Mouse (Mus musculus): ENCODE measurements around the gene Med24. TPM values are rescaled to one million over a fixed set of nuclear protein-coding genes. Genes with fewer than 3 reads are reported as not detected.
A peak's percentile ranks its signal among the peaks of the same experiment; 100 is the strongest.
"Not testable (repeated sequence)": the region's sequence is repeated elsewhere in the genome, so short reads cannot be mapped to it uniquely, and the experiment has no call there.

The Med24 gene
- polyA plus RNA-seq, 1 experiment from 2014 or later, result 40.7 TPM

DNA sequence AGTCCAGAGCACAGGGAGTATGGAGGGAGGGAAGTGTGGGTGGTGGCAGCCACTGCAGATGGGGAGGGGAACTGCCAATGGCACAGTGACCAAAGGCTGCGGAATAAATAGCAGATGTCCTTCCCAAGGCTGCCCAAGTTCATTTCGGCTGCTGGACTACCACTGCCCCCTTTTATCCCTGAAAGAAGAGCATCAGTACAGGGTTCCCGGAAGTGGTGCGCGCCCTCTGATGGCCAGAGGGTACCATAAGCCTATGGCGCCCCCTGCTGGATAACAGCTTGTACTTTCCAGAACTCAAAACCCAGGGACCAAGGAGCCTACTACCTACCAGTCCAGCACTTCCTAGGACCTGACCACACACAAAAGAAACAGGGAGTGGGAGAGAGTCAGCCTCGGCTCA, 56.1 kb downstream of the Med24 start:
- peak; percentile 64; the same call in 1 of the 2 replicates for ATAC-seq (ENCODE audit: low read depth)
- not testable (repeated sequence) for H3K4me1 ChIP-seq (ENCODE audit: control insufficient read depth, insufficient read depth, low read length); H3K9ac ChIP-seq (ENCODE audit: low read depth, low read length); H3K27me3 ChIP-seq (replicated peaks; ENCODE audit: control insufficient read depth, insufficient read depth, low read length); H3K9me3 ChIP-seq (ENCODE audit: control insufficient read depth, low read length); H3K4me2 ChIP-seq (ENCODE audit: low read depth, low read length); H3K27ac ChIP-seq (replicated peaks; ENCODE audit: low read depth, low read length); H3K36me3 ChIP-seq (ENCODE audit: control insufficient read depth, insufficient read depth, low read length); H3K4me3 ChIP-seq (ENCODE audit: low read depth, low read length)
- peak; percentile 54 for DNase-seq (ENCODE audit: low spot score)
- WGBS, result 0% methylated on average over 3 of the region's 7 CpGs

DNA sequence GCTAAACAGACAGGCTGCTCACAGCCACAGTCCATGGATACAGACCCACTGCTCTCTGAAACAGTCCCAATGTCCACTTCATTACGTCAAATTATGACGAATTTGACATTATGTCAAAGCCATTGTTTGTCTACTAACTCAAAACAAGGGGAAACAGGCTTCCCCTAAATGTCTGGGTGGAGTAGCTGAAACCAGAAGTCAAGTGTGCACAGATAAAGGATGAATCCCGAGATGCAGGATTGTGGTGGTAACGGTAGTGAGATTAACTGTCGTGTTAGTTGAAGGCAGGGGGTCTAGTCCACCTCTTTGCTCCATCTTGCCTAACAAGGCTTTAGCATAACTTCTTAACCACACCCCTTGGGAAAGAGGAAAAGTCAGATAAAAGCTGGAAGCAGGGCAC, 56.8 kb downstream of the Med24 start:
- no peak for DNase-seq (ENCODE audit: low spot score)
- 78% methylated on average over 5 of the region's 5 CpGs for WGBS
- Histone ChIP-seq H3K27ac (replicated peaks; ENCODE audit: low read depth, low read length) (no peak overlapping the region), H3K9ac (ENCODE audit: low read depth, low read length) (no peak overlapping the region), H3K27me3 (replicated peaks; ENCODE audit: control insufficient read depth, insufficient read depth, low read length) (peaks cover 4% of the 10 kb centered on the region), H3K9me3 (ENCODE audit: control insufficient read depth, low read length) (no peaks in the 10 kb centered on the region), H3K36me3 (ENCODE audit: control insufficient read depth, insufficient read depth, low read length) (no peaks in the 10 kb centered on the region), H3K4me1 (ENCODE audit: control insufficient read depth, insufficient read depth, low read length) (no peaks in the 10 kb centered on the region), H3K4me3 (ENCODE audit: low read depth, low read length) (no peak overlapping the region), H3K4me2 (ENCODE audit: low read depth, low read length) (no peak overlapping the region)
- ATAC-seq (ENCODE audit: low read depth), result no peak

DNA sequence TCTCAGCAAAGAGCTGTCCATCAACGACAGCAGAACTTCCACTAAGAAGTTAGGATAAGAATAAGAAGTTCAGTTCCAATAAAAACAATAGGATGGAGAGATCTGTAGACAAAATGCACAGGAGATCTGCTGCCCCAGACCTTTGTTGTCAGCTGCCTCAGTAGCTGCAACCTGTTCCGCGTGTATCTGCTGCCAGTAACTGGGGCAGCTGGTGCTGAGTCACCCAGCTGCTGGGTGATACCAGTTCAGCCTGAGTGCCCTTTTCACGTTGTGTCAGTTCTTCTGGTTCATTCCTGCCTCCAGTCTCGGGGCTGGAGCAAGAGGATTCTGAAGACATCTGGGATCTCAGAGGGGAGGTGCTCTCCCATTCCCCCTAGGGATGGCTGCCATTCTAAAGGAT, 57.4 kb downstream of the Med24 start:
- H3K27me3 ChIP-seq (replicated peaks; ENCODE audit: control insufficient read depth, insufficient read depth, low read length), result peaks cover 5% of the 10 kb centered on the region
- no peaks in the 10 kb centered on the region for H3K9me3 ChIP-seq (ENCODE audit: control insufficient read depth, low read length)
- no peak overlapping the region for H3K9ac ChIP-seq (ENCODE audit: low read depth, low read length)
- no peak overlapping the region for H3K4me2 ChIP-seq (ENCODE audit: low read depth, low read length)
- H3K4me3 ChIP-seq (ENCODE audit: low read depth, low read length), result no peak overlapping the region
- WGBS, result 63% methylated on average over 5 of the region's 5 CpGs
- DNase-seq (ENCODE audit: low spot score), result no peak
- no peaks in the 10 kb centered on the region for H3K4me1 ChIP-seq (ENCODE audit: control insufficient read depth, insufficient read depth, low read length)
- ATAC-seq (ENCODE audit: low read depth), result no peak
- H3K36me3 ChIP-seq (ENCODE audit: control insufficient read depth, insufficient read depth, low read length), result no peaks in the 10 kb centered on the region
- no peak overlapping the region for H3K27ac ChIP-seq (replicated peaks; ENCODE audit: low read depth, low read length)

DNA sequence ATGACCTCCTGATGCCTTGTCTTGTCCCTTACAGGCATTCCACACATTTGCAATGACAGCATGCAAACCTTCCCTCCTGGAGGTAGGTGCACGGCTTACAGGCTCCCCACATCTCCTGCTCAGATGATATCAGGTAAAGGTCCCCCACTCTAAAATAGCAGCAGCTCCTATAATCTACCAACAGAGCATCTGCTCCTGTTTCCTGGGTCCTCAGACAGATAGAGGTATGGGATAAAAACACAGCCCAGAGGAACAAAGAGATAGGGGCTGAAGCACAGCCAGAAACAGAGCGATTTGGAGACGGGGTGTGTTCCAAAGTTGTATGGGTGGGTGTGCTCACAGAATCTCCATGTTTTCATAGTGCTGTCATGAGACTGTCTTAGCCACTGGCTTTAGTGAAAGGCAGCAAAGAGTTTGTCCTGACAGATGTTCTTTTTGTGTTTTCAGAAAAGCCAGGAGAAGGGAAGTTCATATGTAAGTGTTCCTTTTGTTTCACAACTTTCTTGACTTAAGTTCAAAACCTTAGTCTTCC, 57.9 kb downstream of the Med24 start:
- Histone ChIP-seq H3K4me3 (ENCODE audit: low read depth, low read length) (no peak overlapping the region), H3K4me1 (ENCODE audit: control insufficient read depth, insufficient read depth, low read length) (no peaks in the 10 kb centered on the region), H3K36me3 (ENCODE audit: control insufficient read depth, insufficient read depth, low read length) (no peaks in the 10 kb centered on the region)

DNA sequence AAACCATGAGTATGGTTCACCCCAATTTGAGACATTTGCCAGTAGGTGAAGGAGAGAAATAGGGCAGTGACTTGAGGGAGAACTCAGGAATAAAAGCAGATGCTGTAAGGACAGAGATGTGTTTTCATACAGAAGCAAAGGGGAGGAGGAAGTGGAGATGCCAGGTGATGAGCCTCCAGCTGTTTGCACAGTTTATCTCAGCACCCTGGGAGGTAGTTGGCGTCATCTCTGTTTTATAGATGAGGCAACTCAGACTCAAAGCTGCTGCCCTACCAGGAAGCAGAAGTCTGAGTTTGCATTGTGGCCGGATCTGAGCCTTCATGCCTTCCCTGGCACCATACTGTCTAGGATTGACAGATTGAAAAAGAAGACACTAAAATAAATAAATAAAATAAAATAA, 60.3 kb downstream of the Med24 start:
- WGBS, result 56% methylated on average over 2 of the region's 2 CpGs
- H3K9ac ChIP-seq (ENCODE audit: low read depth, low read length), result no peak overlapping the region
- H3K4me3 ChIP-seq (ENCODE audit: low read depth, low read length), result no peak overlapping the region
- H3K27me3 ChIP-seq (replicated peaks; ENCODE audit: control insufficient read depth, insufficient read depth, low read length), result peaks cover 5% of the 10 kb centered on the region
- no peak overlapping the region for H3K4me2 ChIP-seq (ENCODE audit: low read depth, low read length)
- no peaks in the 10 kb centered on the region for H3K4me1 ChIP-seq (ENCODE audit: control insufficient read depth, insufficient read depth, low read length)
- ATAC-seq (ENCODE audit: low read depth), result no peak
- DNase-seq (ENCODE audit: low spot score), result no peak
- H3K9me3 ChIP-seq (ENCODE audit: control insufficient read depth, low read length), result no peaks in the 10 kb centered on the region
- no peak overlapping the region for H3K27ac ChIP-seq (replicated peaks; ENCODE audit: low read depth, low read length)
- H3K36me3 ChIP-seq (ENCODE audit: control insufficient read depth, insufficient read depth, low read length), result no peaks in the 10 kb centered on the region

More for the DNA sequence above, 57.9 kb downstream of the Med24 start:
- Histone ChIP-seq H3K4me2 (ENCODE audit: low read depth, low read length) (no peak overlapping the region), H3K9ac (ENCODE audit: low read depth, low read length) (no peak overlapping the region), H3K27ac (replicated peaks; ENCODE audit: low read depth, low read length) (no peak overlapping the region), H3K9me3 (ENCODE audit: control insufficient read depth, low read length) (no peaks in the 10 kb centered on the region), H3K27me3 (replicated peaks; ENCODE audit: control insufficient read depth, insufficient read depth, low read length) (peaks cover 5% of the 10 kb centered on the region)
- ATAC-seq (ENCODE audit: low read depth) (no peak), DNase-seq (ENCODE audit: low spot score) (no peak)
- 81% methylated on average over 3 of the region's 3 CpGs for WGBS

DNA sequence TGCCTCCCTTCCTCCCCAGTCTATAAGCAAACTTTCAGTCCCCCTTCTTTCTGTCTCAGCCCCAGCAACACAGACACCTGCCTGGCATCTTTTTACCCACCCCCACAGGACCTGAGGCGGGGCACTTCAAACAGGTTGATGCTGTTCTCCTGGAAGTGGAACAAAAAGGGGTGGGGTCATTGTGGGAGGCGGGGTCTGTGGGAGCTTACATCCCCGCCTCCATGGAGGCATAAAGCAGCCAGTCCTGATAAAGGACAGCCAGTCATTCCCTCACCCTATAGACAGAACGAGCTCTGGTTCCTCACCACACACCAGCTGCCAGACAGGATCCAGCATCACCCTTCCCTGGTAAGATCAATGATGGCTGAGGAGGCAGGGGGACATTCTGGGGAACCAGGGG, 65.1 kb downstream of the Med24 start, which contains the start of gene Gsdma:
Gene Gsdma, plus strand, starts transcription at position 261 of the 400 bp plus-strand sequence.
- peak; percentile 10 for DNase-seq (ENCODE audit: low spot score)
- Histone ChIP-seq H3K9me3 (ENCODE audit: control insufficient read depth, low read length) (no peaks in the 10 kb centered on the region), H3K4me1 (ENCODE audit: control insufficient read depth, insufficient read depth, low read length) (no peaks in the 10 kb centered on the region), H3K27ac (replicated peaks; ENCODE audit: low read depth, low read length) (no peak within 1 kb of the TSS), H3K4me2 (ENCODE audit: low read depth, low read length) (no peak within 1 kb of the TSS), H3K4me3 (ENCODE audit: low read depth, low read length) (no peak within 1 kb of the TSS), H3K27me3 (replicated peaks; ENCODE audit: control insufficient read depth, insufficient read depth, low read length) (peaks cover 5% of the 10 kb centered on the region), H3K36me3 (ENCODE audit: control insufficient read depth, insufficient read depth, low read length) (no peaks in the 10 kb centered on the region), H3K9ac (ENCODE audit: low read depth, low read length) (no peak within 1 kb of the TSS)
- WGBS, result 28% methylated on average over 4 of the region's 4 CpGs
- no peak for ATAC-seq (ENCODE audit: low read depth)

GRCm38 (mm10) chr11:98660517-98660916, 68.7 kb downstream of the Med24 start:
- Histone ChIP-seq H3K9ac (ENCODE audit: low read depth, low read length) (no peak overlapping the region), H3K36me3 (ENCODE audit: control insufficient read depth, insufficient read depth, low read length) (no peaks in the 10 kb centered on the region), H3K27me3 (replicated peaks; ENCODE audit: control insufficient read depth, insufficient read depth, low read length) (no peaks in the 10 kb centered on the region), H3K4me2 (ENCODE audit: low read depth, low read length) (no peak overlapping the region; the same call in 1 of the 2 replicates), H3K9me3 (ENCODE audit: control insufficient read depth, low read length) (no peaks in the 10 kb centered on the region), H3K4me1 (ENCODE audit: control insufficient read depth, insufficient read depth, low read length) (no peaks in the 10 kb centered on the region), H3K27ac (replicated peaks; ENCODE audit: low read depth, low read length) (no peak overlapping the region), H3K4me3 (ENCODE audit: low read depth, low read length) (no peak overlapping the region)
- 11% methylated on average over 6 of the region's 6 CpGs for WGBS
- ATAC-seq (ENCODE audit: low read depth) (peak; percentile 62; the same call in 1 of the 2 replicates), DNase-seq (ENCODE audit: low spot score) (peak; percentile 74)

DNA sequence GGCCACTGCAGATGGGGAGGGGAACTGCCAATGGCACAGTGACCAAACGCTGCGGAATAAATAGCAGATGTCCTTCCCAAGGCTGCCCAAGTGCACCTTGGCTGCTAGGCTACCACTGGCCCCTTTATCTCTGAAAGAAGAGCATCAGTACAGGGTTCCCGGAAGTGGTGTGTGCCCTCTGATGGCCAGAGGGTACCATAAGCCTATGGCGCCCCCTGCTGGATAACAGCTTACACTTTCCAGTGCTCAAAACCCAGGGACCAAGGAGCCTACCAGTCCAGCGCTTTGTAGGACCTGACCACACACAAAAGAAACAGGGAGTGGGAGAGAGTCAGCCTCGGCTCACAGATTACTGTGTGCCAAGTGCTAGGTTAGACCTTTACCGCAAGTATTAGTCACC, 74.2 kb downstream of the Med24 start:
- H3K9ac ChIP-seq (ENCODE audit: low read depth, low read length); H3K9me3 ChIP-seq (ENCODE audit: control insufficient read depth, low read length); ATAC-seq (ENCODE audit: low read depth); H3K27ac ChIP-seq (replicated peaks; ENCODE audit: low read depth, low read length); H3K4me2 ChIP-seq (ENCODE audit: low read depth, low read length); H3K36me3 ChIP-seq (ENCODE audit: control insufficient read depth, insufficient read depth, low read length); H3K4me3 ChIP-seq (ENCODE audit: low read depth, low read length); H3K27me3 ChIP-seq (replicated peaks; ENCODE audit: control insufficient read depth, insufficient read depth, low read length); H3K4me1 ChIP-seq (ENCODE audit: control insufficient read depth, insufficient read depth, low read length): not testable (repeated sequence)
- peak; percentile 45 for DNase-seq (ENCODE audit: low spot score)
- 10% methylated on average over 6 of the region's 7 CpGs for WGBS

Data from embryonic facial prominence, embryonic 14.5 days (tissue).